In the genomic region with DNA sequence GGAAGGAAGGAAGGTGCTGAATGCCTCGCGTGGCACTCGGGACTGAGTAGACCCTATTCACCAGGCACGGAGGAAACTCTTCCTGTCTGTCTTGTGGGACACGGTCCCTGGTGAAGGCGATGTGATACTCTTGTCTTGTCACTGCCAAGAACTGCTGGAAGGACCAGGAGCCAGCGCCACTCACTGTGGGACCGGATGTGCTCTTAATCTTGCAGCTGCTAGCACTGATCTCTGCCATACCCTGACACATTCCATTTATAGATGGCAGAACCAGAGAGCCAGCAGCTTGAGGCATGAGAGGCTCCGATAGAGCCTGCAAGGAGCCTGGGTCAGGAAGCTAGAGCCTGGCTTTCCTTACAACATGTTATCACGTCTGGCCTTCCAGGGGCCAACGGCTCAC, we compare ENCODE assay signal across 15 mouse cellular contexts. TPM values are rescaled to one million over a fixed set of nuclear protein-coding genes. Genes with fewer than 3 reads are reported as not detected.
A peak's percentile ranks its signal among the peaks of the same experiment; 100 is the strongest.
DNase-seq lines count a peak whose midpoint lies in the region; ATAC-seq and TF ChIP-seq lines count a peak whose summit lies in the region.
"Had no signal": no experiment of that assay in that cellular context is flagged by ENCODE, and none has a peak within 500 bp of the region (broad histone marks: within the 10 kb centered on the region; RNA-seq: fewer than 3 reads in every experiment).

No protein-coding gene starts in this region.

- peaks cover 9% of the 10 kb centered on the region; the same call in 1 of the 2 replicates for H3K4me1 ChIP-seq in lung, embryonic 14.5 days (ENCODE audit: insufficient read depth)
- H3K4me1 ChIP-seq in heart, embryonic 13.5 days: peaks cover 67% of the 10 kb centered on the region
- H3K4me1 ChIP-seq: liver, embryonic 13.5 days; midbrain, embryonic 12.5 days had no signal

- H3K27ac ChIP-seq in lung, embryonic 14.5 days (ENCODE audit: low read depth): no peak overlapping the region
- peak overlapping the region; percentile 55 for H3K27ac ChIP-seq in heart, embryonic 13.5 days (replicated peaks)
- H3K27ac ChIP-seq: hindbrain, embryonic 14.5 days; kidney, postnatal 0 days; liver, embryonic 13.5 days; midbrain, embryonic 12.5 days; neural tube, embryonic 13.5 days had no signal

- ATAC-seq in lung, embryonic 14.5 days (ENCODE audit: insufficient read depth): peak; percentile 15; the same call in 1 of the 2 replicates
- no peak for ATAC-seq in heart, embryonic 13.5 days (ENCODE audit: extremely low read depth, insufficient number of reproducible peaks, low FRiP score, low TSS enrichment)

- DNase-seq in lung, embryonic 14.5 days: no peak
- DNase-seq in lung, adult 18-20 months: no peak
- DNase-seq in gastrocnemius, postnatal 10 days: peak; percentile 39
- DNase-seq in skeletal muscle tissue, adult 2 months (ENCODE audit: low read depth, low spot score): peak; percentile 90
- DNase-seq in thymus, postnatal 25 days: no peak
- no peak for DNase-seq in left cerebral cortex, postnatal 10 days (ENCODE audit: extremely low spot score in 1 of 2, low spot score in 2 of 2)
- DNase-seq: adrenal gland, adult 8-10 months; cerebellum, postnatal 36 days; liver, embryonic 13.5 days; right cerebral cortex, adult 18-20 months had no signal

- intact Hi-C loops in left cerebral cortex, postnatal 10 days (cut with DNase I): no loop called here

- no peaks in the 10 kb centered on the region for H3K27me3 ChIP-seq in lung, embryonic 14.5 days (ENCODE audit: insufficient read depth, low read length)
- H3K27me3 ChIP-seq in heart, embryonic 13.5 days (replicated peaks): no peaks in the 10 kb centered on the region
- H3K27me3 ChIP-seq: liver, embryonic 13.5 days; midbrain, embryonic 12.5 days; neural tube, embryonic 13.5 days had no signal

- TF ChIP-seq CTCF in lung, embryonic 14.5 days (IDR thresholded peaks at IDR 0.05; ENCODE audit: low read depth): no peak

- no peaks in the 10 kb centered on the region for H3K36me3 ChIP-seq in lung, embryonic 14.5 days (ENCODE audit: insufficient read depth)
- peaks cover 6% of the 10 kb centered on the region; the same call in 1 of the 2 replicates for H3K36me3 ChIP-seq in heart, embryonic 13.5 days
- H3K36me3 ChIP-seq: liver, embryonic 13.5 days; midbrain, embryonic 12.5 days; neural tube, embryonic 13.5 days had no signal

- no peak overlapping the region for H3K4me2 ChIP-seq in lung, embryonic 14.5 days
- peak overlapping the region; percentile 40 for H3K4me2 ChIP-seq in heart, embryonic 13.5 days
- H3K4me2 ChIP-seq: hindbrain, embryonic 14.5 days; liver, embryonic 13.5 days; midbrain, embryonic 12.5 days; neural tube, embryonic 13.5 days had no signal

- WGBS in lung, embryonic 14.5 days: 60% methylated on average over 11 of the region's 11 CpGs
- 26% methylated on average over 11 of the region's 11 CpGs for WGBS in heart, embryonic 13.5 days

- H3K9ac ChIP-seq in lung, embryonic 14.5 days: no peak overlapping the region
- no peak overlapping the region for H3K9ac ChIP-seq in heart, embryonic 13.5 days
- H3K9ac ChIP-seq: hindbrain, embryonic 14.5 days; liver, embryonic 13.5 days; midbrain, embryonic 12.5 days; neural tube, embryonic 13.5 days had no signal

- no peak overlapping the region for H3K4me3 ChIP-seq in lung, embryonic 14.5 days (ENCODE audit: low read depth, low read length)
- no peak overlapping the region for H3K4me3 ChIP-seq in heart, embryonic 13.5 days
- H3K4me3 ChIP-seq: liver, embryonic 13.5 days; midbrain, embryonic 12.5 days; neural tube, embryonic 13.5 days had no signal

- no peaks in the 10 kb centered on the region for H3K9me3 ChIP-seq in lung, embryonic 14.5 days (ENCODE audit: low read depth, low read length)
- H3K9me3 ChIP-seq in heart, embryonic 13.5 days: no peaks in the 10 kb centered on the region
- H3K9me3 ChIP-seq: liver, embryonic 13.5 days; midbrain, embryonic 12.5 days; neural tube, embryonic 13.5 days had no signal

RNA-seq across cellular contexts. Expression of a gene that starts 36.0 kb away (rescaled TPM):
- 372 and 389 TPM in 2 replicates for polyA plus RNA-seq in lung, embryonic 14.5 days (2014; fragmentation: Nextera tagmentation; extraction: Ambion mirVana)
- total RNA-seq in gastrocnemius, postnatal 10 days (2021): 100 to 1,000 TPM; 741 to 775 TPM
- polyA plus RNA-seq in heart, embryonic 13.5 days (2015; fragmentation: Nextera tagmentation; extraction: Ambion mirVana): 164 TPM in 2 replicates
- 100 to 1,000 TPM; 115 to 123 TPM for total RNA-seq in left cerebral cortex, postnatal 10 days (2021)

RNA-seq across cellular contexts. Expression of a gene that starts 36.0 kb away (rescaled TPM):
- polyA plus RNA-seq in lung, embryonic 14.5 days (2014; fragmentation: Nextera tagmentation; extraction: Ambion mirVana): 103 and 111 TPM in 2 replicates
- 100 to 1,000 TPM; 340 to 382 TPM for total RNA-seq in gastrocnemius, postnatal 10 days (2021)
- 66.9 and 71.5 TPM in 2 replicates for polyA plus RNA-seq in heart, embryonic 13.5 days (2015; fragmentation: Nextera tagmentation; extraction: Ambion mirVana)
- total RNA-seq in left cerebral cortex, postnatal 10 days (2021): 10 to 100 TPM; 76.7 to 80.6 TPM

Comparison
In these comparisons a context has a peak if more than half of its experiments do, and no peak if none do; other contexts are left out.
1. DNase-seq: peak in gastrocnemius, postnatal 10 days (single experiment) and skeletal muscle tissue, adult 2 months (single experiment); none in lung, embryonic 14.5 days (single experiment), lung, adult 18-20 months (0 of 2), thymus, postnatal 25 days (single experiment) and left cerebral cortex, postnatal 10 days (0 of 2).
2. RNA of a gene that starts 36.0 kb away (total RNA-seq): 741 to 775 TPM in gastrocnemius, postnatal 10 days; 115 to 123 TPM in left cerebral cortex, postnatal 10 days; every median in the first group is over 4 times any median in the second.
3. RNA of a gene that starts 36.0 kb away (total RNA-seq): 340 to 382 TPM in gastrocnemius, postnatal 10 days; 76.7 to 80.6 TPM in left cerebral cortex, postnatal 10 days; every median in the first group is over 4 times any median in the second.